Mouse (Mus musculus): Measurements from ENCODE around the gene Tssc4.

The Tssc4 gene

DNA sequence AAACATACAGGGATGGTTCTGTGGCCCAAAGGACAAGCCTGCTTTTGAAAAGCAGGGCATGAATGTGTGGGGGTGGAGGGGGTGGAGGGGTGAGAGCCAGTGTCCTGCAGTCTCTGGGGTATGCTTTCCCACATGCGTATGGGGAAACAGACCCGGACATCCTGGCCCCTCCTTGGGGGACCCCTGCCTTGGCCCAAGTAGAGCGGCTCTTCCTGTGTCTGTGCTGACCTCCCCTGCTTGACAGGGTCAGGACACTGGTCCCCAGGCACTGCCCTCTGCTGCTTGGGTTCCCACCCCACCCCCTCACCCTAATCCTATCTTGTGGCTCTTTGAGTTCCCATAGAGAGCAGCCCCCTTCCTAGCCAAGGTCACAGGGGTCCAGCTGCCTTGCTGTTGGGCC lies 40.6 kb downstream of the Tssc4 start:
- DNase-seq (ENCODE audit: low read depth, low spot score): no peak

- DNase-seq (ENCODE audit: low read depth, low spot score): no peak
These were observed 41.8 kb downstream of the Tssc4 start for GRCm38 (mm10) chr7:143110803-143111202.

DNA sequence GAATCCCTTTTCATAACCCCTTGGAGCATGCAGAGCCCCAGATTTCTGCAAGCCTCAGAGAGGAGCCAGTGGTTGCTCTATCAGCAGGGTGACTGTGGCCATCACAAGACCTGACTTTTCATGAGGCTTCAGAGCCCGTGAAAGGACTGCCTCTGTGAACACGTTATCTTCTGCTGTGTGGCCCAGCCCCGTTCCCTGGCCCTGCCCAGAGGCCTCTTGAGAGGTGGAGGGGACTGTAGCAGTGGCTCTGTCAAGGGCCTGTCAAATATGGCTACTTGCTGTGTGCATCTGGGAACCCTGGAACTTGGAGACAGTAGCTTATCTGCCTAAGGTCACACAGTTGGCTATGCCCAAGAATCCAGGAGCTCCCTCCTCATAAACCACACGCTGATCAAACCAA lies 42.7 kb downstream of the Tssc4 start:
- no peak for DNase-seq (ENCODE audit: low read depth, low spot score)

DNA sequence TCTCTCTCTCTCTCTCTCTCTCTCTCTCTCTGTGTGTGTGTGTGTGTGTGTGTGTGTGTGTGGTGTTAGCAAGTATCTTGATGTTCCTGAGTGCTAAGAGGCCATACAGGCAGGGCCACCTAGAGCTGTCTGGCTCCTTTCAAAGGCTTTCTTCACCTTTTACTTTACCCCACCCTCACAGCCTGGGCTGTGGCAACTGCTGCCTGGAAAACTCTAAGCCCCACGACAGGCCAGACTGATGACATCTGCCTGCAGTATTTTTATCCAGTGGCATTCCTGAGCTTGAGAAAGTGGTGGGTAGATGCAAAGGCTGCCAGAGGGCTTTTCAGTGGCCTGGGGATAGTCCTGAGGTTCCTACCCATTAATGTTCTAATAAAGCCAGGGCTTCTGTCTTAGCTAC lies 43.3 kb downstream of the Tssc4 start:
- DNase-seq (ENCODE audit: low read depth, low spot score): no peak

DNA sequence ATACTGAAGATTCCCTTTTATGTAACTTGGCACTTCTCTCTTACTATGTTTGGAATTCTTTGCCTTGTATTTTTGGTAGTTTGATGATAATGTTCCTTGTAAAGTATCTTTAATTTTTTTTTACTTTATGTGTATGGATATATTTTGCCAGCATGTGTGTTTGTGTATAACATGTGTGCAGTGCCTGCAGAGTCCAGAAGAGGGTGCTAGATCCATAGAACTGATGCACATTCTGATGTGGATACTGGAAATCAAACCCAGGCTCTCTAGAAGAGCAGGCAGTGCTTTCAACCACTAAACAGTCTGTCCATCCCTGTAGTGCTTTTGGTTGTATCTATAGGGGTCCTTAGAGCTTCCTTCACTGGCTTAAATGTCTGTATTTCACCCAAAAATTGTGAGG lies 45.7 kb downstream of the Tssc4 start:
- DNase-seq (ENCODE audit: low read depth, low spot score): no peak

GRCm38 (mm10) chr7:143116521-143116920 lies 47.5 kb downstream of the Tssc4 start:
- no peak for DNase-seq (ENCODE audit: low read depth, low spot score)

- no peak for DNase-seq (ENCODE audit: low read depth, low spot score)
These were observed 50.4 kb downstream of the Tssc4 start for GRCm38 (mm10) chr7:143119407-143119806.

- no peak for DNase-seq (ENCODE audit: low read depth, low spot score)
These were observed 50.8 kb downstream of the Tssc4 start for GRCm38 (mm10) chr7:143119826-143120225.

Data from retina, adult 2 months (tissue).